Mouse (Mus musculus) frontal cortex, adult 2 months (tissue): ENCODE data around the gene Acsl1. TPM values are rescaled to one million over a fixed set of nuclear protein-coding genes. Genes with fewer than 3 reads are reported as not detected.

ENCODE experiments used
- DNase-seq, 2 experiments: peaks; one replicate each; pipeline ENCODE4 v3.0.0; 2022; ENCODE audit warnings: low spot score in 1 of 2; ENCODE audit errors: extremely low spot score in 1 of 2
- polyA plus RNA-seq: library from polyadenylated mRNA; depleted of rRNA; stranded (reverse); fragments of >200 nt; gene quantifications from 2 replicates; pipeline ENCODE4 v1.2.3, GENCODE M21; 2012

Gene Acsl1
- polyA plus RNA-seq, 1 experiment = 36.2 TPM

DNA sequence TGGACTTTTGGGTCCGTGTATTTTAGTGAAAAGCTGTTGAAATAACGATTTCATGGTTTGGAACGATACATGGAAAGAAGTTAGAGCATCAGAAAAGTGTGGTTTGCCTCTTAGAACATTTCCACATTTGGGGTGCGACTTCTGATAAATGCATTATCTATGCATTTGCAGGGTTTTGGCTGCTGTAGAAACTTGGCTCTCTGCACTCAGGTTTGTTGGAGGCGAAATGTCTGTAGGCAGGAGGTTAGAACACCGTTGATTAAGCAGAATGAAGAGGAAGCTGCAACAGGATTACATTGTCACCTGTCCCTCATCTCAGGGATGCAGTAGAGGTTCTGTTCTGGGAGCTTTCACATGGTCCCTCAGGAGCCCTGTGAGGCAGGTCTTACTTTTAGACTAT, 3.8 kb downstream of the Acsl1 start:
- DNase-seq = no peak

- DNase-seq = no peak
These were observed 4.6 kb downstream of the Acsl1 start for GRCm38 (mm10) chr8:46475404-46475803.

DNA sequence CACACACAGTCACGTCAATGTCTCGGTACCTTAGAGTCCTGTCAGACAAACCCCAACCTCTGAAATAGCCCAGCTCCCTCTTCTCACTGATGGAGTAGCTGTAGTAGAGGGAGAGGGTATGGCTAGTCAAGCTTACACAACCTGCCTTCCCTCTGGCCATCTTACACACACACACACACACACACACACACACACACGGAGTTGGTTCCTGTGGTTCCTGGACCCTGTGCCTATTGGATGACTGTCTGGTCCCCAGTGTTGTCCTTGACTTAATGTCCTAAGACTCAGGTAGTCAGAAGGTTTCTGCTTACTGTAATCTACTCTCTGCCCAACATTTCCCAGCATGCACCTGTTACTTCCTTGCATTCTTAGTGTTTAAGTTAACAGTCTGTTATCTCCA, 5.1 kb downstream of the Acsl1 start:
- no peak for DNase-seq

DNA sequence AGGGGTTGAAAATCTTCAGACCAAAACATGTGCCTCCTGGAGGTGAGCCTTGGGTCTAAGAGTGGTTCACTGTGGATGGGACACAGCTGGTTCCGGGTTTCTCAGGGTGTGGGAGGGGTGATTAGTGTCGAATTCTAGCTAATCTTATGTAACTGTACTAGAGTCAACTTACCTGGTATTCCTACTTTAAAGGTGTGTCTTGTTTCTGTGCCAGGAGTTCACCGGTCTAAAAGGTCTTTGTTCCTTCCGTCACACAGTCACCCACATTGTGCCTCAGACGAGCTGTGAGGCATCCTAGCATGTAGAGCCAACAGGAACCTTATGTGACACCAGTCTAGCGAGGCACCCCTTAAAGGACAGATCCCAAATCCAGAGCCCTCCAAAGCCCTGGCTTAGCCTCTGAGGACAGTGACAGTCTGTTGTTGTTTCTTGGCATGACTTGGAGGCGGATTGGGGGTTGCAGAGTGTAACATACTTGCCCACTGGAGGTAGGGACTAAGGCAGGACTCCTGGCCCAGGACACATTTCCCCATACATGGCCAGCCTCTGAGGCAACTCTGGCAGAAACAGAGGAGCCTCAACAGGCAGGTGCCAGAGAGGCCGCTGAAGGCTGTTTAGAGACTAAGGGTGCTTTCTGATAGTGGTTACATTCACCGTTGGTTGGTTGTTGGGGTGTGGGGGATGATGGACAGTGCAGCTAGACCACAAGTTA, 7.1 kb downstream of the Acsl1 start:
- DNase-seq = no peak

DNA sequence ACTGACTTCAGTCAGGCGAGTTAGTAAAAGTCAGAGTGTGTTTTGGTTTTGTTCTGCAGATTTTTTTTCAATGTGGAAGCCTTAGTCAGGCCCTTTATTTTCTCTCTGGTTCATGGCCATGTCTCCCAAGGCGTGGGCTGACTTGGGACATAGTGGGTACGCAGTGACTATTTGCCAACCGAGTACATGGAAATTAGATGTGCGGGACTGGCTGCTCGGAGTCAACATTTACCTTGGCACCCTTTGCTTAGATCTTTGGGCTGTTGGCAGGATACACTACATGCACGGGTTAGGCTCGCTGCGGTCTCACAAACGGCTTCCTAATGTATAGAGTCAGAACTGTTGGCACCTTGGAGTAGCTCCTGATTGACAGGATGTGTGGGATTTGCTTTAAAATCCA, 7.9 kb downstream of the Acsl1 start:
- DNase-seq = no peak

GRCm38 (mm10) chr8:46479794-46480532, 9.1 kb downstream of the Acsl1 start:
- DNase-seq = no peak

- no peak for DNase-seq
These were observed 9.7 kb downstream of the Acsl1 start for GRCm38 (mm10) chr8:46480533-46480900.

DNA sequence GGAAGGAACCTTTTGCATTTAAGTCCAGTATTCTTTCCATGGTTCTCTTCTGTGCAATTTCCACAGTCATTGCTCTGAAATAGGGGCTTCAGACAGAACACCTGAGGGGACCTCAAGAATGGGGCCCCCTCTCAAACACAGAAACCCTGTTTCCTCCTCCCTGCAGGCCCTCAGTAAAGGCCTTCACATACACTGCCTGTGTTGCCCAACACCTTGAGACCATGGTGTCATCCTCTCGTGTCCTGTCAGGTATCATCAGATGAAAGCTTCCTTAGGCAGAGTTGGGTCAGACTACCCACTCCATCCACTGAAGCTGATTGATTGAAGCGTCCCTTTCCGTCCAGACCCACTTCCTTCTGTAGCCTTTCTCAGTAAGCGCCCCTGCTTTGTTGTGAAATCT, 11.9 kb downstream of the Acsl1 start:
- DNase-seq = no peak

DNA sequence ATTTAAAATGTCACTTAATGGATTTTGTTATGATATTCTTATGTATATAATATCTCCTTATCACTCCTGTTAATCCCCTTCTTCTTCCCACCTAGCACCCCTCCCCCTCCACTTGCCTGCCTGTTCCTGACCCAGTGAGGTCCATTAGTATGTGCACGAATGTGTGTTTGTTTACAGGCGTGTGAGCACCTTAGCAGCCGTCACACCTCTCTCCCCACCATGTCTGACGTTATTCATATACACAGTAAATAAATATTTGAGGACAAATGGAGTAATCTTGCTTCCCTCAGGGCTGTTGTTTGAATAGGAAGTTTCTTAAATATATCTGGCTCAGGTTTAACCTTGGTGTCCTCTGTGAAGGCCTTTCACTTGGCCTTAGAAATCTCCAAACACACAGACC, 12.4 kb downstream of the Acsl1 start:
- no peak for DNase-seq

DNA sequence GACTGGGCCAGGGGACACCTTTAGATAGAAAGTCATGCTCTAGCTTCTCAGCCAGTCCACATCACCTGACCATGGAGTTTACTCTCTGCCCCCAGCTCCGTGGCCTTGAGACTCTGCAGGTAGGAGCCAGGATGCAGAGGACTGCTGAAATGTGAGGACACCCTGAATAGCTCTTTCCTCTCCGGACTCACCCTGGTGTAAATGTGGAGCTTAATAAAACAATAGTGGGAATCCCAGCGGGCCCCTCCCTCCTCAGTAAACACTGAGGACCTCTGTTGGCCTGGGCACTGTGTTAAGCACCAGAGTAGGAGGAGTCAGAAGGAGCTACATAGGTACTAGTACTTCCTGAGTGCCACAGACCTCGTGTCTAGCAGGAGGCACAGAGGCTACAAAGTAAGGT, 13.2 kb downstream of the Acsl1 start:
- DNase-seq = no peak

GRCm38 (mm10) chr8:46484931-46485463, 14.2 kb downstream of the Acsl1 start:
- no peak for DNase-seq

DNA sequence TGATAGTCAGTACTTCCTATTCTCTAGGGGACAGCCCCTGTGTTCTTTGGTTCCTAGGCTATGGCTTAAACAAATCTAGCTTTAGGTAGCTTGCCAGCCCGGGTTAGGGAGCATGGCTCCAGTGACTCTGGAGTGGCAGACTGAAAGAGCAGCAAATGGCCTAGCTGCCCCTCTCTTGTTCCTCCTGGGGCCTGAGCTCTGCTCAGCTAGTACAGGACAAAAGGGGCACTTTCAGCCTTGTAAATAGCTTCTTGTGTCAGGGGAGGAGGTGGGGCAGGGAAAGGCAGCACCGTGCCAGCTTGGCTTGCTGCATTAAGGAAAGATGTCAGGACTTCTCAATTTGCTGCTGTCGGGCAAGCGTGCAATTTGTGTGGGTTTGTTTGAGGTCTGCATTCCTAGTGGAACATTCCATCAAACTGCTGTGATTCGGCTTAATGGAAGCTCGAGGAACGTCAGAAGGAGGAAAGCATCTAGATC, 17.3 kb downstream of the Acsl1 start:
- peak in 1 of 2 experiments; percentile 44 for DNase-seq

GRCm38 (mm10) chr8:46489196-46489595, 18.4 kb downstream of the Acsl1 start:
- no peak for DNase-seq

DNA sequence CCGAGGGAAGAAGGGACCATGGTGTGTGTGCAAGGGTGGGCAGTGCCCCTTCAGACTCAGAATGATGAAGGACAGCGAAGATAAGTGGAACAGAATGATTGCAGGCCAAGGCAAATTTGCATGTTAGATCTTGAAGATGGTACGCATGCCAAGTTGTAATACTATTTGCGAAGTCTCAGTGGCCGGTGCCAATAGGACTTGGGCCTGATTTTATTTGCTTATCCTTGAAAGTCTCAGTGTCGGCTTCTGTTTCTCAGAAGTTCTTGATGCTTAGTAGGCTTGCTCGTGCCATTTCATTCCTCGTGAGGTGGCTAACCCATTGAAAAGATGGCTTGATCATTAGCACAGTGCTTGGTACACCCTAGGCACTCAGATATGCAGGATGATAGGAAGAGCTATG, 19.4 kb downstream of the Acsl1 start:
- no peak for DNase-seq

- DNase-seq = no peak
These were observed 20.0 kb downstream of the Acsl1 start for GRCm38 (mm10) chr8:46490821-46491220.

- DNase-seq = no peak
These were observed 22.8 kb downstream of the Acsl1 start for GRCm38 (mm10) chr8:46493495-46494170.

DNA sequence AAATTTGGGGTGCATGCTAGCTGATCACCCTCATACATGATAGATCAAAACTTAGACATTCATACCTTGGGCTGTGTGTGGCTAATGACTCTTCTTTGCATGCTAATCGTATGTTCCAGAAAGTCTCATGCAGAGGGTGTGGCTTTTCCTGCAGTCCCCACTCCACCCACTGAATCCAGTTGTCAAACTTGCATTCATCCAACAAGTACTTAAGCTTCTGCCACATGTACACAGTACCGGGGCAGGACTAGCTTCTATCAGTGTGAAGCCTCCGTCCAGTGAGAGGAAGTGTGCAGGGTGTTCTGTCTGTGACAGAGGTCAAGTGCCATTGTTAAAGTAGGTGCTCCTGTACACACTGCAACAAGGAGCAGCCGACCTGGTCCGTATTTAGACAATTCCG, 26.0 kb downstream of the Acsl1 start:
- no peak for DNase-seq

DNA sequence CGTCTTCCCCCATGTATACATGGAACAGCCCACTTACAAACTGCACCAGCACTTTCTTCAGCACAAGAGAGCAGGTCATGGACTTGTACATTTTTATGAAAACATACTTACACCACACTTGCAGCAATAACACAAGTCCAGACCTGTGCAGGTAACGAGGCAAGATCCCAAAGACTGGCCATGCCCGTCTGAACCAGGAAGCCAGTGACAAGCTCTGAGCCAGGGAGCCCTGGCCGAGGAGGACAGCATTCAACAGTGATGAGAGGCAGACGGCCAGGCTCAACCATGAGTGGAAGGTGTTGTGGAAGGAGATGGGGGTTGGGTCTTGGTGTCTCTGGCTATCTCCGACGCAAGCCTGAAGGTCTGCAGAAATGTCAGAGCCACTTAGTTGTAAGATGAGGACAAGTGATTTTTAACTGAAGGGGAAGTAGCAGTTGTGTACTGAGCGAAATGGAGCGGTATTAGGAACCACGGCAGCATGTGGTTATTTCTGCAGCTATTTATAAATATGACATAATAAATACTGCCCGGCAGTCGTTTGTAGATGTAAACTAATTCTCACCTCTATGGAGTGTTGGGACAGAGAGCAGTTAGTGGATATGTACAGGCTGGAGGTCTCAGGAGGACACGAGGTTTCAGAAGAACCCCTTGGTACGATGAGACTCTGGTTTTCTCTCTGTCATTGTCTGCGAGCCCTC, 26.6 kb downstream of the Acsl1 start:
- no peak for DNase-seq

GRCm38 (mm10) chr8:46499376-46500061, 28.7 kb downstream of the Acsl1 start:
- no peak for DNase-seq
